Mouse (Mus musculus): ENCODE results near the gene Gpt2.

Gene Gpt2

GRCm38 (mm10) chr8:85528959-85529358 is 36.6 kb downstream of the Gpt2 start:
- no peak for DNase-seq

GRCm38 (mm10) chr8:85530717-85531116 is 38.3 kb downstream of the Gpt2 start:
- DNase-seq: no peak

- no peak for DNase-seq
Measured at GRCm38 (mm10) chr8:85531471-85531870, 39.1 kb downstream of the Gpt2 start.

GRCm38 (mm10) chr8:85532843-85533242 is 40.5 kb downstream of the Gpt2 start:
- no peak for DNase-seq

- no peak for DNase-seq
Measured at GRCm38 (mm10) chr8:85533434-85533833, 41.1 kb downstream of the Gpt2 start.

DNA sequence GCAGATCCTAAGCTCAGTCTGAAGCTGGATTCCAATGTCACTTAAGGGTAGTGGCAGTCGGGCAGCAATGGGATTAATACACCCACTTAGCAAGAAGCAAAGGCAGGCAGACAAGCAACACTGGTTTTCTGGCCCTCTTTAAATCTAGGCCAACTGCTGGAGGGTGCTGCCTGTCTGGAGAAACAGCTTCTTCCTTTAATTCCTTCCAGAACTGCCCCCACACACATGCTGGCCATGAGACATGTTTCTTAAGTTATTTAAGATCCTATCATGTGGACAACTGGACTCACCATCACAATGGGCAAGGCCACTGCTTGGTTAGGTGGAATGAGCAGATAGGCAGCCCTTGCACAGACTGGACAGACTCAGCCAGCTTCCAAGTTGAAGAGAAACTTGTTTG is 41.8 kb downstream of the Gpt2 start:
- DNase-seq: no peak

DNA sequence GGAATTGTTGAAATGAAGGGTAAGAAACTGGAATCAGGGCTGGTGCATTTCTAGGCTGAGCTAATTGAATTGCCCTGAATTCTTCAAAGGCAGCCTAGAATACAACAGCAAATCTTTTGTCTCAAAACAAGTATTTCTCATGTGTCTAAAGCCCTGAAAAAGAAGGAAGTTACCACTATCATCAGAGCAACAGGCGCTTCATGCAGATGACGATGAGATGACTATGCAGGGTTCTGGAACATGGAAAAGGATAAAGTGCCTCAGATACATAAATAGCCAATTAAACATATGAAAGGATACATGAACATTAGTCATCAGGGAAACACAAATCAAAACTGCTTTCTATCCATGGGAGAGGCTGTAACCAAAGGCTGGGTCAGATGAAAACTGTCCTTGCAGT is 44.0 kb downstream of the Gpt2 start:
- no peak for DNase-seq

DNA sequence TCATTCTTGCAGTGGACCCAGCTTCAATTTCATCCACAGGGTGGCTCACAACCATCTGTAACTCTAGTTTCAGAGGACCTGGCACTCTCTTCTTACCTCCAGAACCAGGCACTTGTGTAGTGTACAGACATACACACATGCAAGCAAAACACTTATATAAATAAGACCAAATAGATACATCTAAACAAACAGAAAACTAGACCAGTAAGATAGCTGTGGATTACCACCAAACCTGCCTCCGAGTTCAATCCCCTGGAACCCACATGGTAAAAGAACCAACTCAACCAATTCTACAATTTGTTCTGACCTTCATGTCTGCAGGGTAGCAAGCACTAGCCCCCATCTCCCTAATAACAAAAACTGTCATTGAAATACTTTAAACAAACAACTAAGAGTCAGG is 59.6 kb downstream of the Gpt2 start:
- no peak for DNase-seq

GRCm38 (mm10) chr8:85554391-85555180 is 62.2 kb downstream of the Gpt2 start:
- DNase-seq: peak; percentile 14

DNA sequence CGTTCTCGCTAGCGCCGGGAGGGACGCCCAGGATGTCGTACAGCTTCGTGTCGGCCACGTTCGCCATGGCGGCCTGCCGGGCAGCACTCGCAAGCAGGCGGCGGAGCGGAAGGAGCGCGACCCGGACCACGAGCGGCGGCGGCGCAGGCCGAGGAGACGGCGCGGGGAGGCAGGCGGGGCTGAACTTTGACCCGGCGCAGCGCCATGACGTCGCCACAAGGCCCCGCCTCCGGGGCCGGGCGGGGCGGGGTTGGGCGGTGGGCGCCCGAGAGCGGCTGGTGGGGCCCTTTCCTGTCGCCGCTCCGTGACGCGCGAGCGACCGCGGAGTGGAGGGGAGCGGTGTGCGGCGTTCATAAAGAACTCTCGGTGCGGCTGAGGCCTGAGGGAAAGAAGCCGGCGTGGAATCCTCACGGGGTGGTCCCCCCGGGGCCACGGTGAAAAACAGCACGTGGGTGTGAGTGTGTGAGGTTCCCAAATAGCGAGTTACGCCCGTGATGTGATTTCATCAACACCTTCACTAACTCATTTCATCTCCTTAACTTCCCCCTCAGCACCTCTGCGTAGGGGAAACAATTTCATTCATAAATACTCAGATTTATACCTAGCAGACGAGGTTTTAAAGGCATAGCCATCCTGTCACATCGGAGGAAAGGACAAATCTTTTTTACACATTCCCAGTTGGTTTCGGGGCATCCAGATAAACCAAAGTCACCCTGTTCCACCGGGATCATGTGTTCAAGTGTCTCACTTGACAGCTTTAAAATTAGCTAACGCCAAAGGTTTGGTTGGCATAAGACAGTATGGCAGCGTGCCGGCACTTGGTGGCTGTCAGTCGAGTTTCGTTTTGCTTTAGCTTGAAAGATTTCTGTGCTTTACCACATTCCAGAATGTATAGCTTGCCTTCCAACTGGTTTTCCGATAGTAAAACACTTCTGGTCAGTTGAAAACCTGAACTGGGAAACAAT is 63.1 kb downstream of the Gpt2 start, which contains the start of gene Dnaja2:
Dnaja2 (minus strand) TSS at position 164 of the 965 bp plus-strand sequence.
- peak; percentile 95 for DNase-seq

DNA sequence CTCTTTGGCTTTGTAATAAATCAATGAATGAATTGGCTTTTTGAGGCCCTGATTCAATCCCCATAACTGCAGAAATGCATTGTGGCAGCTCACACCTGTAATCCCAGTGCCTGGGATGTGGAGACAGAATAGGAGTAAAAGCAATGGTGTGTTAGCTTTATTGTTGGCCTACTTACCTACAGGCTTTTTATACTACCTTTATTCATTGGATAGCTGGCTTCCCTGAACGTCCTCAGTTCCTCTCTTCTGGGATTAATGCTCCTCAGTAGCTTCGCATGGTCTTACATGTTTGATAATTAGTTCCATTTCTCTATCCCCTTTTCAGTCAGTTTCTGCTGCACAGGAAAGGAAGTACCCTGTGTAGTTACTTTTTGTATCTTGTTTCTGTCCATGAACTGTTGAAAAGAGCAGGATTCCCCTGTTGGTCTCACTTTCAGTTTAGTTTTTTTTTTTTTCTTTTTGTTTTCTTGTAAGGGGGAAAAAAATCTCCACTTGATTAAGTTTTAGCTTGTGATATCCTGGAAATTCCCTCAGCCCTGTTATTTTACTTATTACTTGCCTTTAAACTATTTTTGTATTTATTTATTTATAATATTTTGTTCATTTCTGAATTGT is 64.7 kb downstream of the Gpt2 start:
- DNase-seq: no peak

GRCm38 (mm10) chr8:85557601-85557986 is 65.2 kb downstream of the Gpt2 start:
- no peak for DNase-seq

DNA sequence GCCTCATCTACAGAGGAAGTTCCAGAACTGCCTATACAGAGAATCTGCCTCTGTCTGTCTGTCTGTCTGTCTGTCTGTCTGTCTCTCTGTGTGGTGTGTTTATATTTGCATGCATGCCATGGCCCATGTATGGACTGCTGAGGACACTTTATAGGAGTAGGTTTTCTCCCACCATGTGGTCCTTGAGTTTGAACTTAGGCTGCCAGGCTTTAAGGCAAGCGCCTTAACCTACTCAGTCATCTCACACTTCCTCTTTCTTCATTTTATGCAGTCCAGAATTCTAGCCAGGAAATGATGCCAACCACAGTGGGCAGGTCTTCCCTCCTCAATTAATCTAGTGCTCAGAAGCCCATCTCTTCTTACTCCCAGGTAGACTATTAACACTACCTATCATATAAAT is 66.8 kb downstream of the Gpt2 start:
- no peak for DNase-seq

DNA sequence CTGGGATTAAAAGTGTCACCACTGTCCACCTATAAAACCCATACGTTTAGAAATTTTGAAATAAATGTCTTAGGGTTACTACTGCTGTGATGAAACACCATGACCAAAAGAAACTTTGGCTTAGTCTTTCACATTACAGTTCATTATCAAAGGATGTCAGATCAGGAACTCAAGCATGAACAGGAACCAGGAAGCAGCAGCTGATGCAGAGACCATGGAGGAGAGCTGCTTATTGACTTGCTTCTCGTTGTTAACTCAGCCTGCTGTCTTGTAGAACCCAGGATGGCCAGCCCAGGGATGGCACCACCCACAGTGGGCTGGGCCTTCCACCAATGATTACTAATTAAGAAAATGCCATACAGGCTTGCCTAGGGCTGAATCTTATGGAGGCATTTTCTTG is 67.6 kb downstream of the Gpt2 start:
- DNase-seq: no peak

- DNase-seq: no peak
Measured at GRCm38 (mm10) chr8:85563336-85563735, 71.0 kb downstream of the Gpt2 start.

DNA sequence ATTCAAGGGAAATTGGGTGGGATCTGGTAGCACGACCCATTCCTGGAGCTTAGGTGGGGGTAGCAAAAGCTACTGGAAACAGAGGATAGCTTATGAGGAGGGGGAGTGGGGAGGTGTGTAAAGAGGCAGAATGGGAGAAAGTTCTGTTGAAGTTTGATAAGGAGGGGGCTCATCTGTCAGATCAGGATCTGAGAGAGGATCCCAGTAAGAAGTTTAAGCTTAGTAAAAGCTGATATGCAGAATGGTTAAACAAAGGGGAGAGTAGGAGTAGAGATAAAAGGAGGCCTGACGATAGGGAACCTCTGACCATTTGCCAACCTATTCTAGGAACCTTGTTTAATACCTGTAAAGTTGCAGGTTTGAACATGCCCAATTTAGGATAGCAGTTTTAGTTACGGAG is 72.8 kb downstream of the Gpt2 start:
- no peak for DNase-seq

- DNase-seq: peak; percentile 11
Measured at GRCm38 (mm10) chr8:85567801-85568200, 75.4 kb downstream of the Gpt2 start.

DNA sequence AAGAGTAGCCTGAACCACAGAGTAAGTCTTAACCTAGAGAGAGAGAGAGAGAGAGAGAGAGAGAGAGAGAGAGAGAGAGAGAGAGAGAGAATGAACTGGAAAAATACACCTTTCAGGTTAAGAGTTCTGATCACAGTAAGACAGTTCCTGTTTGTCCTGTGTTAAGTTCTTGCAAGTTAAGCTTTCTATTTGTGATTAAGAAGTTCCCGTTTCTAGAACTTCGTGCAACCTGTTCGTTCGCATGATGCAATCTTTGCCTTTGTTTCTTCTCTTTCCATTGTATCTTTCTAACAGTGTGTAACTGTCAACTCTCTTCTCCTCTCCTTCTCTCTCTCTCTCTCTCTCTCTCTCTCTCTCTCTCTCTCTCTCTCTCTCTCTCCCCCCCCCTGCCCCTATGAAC is 78.1 kb downstream of the Gpt2 start:
- no peak for DNase-seq

DNA sequence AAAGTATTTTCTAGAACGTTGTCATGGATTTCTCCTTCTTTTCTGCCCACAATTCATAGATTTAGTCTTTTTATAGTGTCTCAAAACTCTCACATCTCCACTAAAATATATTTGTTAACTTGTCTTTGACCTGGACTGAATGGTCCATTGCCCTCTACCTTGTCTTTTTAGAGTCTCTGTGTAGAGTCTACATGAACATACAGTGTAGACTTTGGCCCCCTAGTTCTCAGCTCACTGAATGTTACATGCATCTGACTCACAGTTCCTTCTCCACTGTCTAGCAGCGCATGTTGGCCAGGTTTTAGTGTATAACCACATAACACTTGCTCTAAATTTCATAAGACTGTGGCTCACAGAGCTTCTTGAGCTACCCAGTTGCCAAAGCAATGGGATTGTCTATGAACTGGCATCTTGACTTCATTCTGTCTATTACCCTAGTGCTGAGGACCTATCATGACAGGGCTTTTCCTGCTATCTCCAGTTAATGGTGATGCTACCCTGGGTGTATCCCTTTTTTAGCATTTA is 81.7 kb downstream of the Gpt2 start:
- DNase-seq: no peak
